Mouse (Mus musculus) embryo, embryonic 10 days (tissue): ENCODE measurements around the gene Hint1.
"Not testable (repeated sequence)": the region's sequence is repeated elsewhere in the genome, so short reads cannot be mapped to it uniquely, and the experiment has no call there.

ENCODE experiments used
- DNase-seq: peaks from one replicate; pipeline ENCODE4 v3.0.0-alpha.2; 2015; ENCODE audit warnings: low spot score

Hint1 gene

GRCm38 (mm10) chr11:54896646-54897045 lies 30.5 kb downstream of the Hint1 start:
- not testable (repeated sequence) for DNase-seq

GRCm38 (mm10) chr11:54897470-54897869 lies 31.3 kb downstream of the Hint1 start:
- peak; percentile 47 for DNase-seq

- DNase-seq, result no peak
Observed at GRCm38 (mm10) chr11:54899657-54900056, 33.5 kb downstream of the Hint1 start.

GRCm38 (mm10) chr11:54902333-54903323 lies 36.4 kb downstream of the Hint1 start, which contains the start of gene Gpx3:
Gene Gpx3 (plus strand): TSS chr11:54902453.
- peak; percentile 90 for DNase-seq

GRCm38 (mm10) chr11:54903339-54903738 lies 37.2 kb downstream of the Hint1 start:
- DNase-seq, result no peak

- peak; percentile 71 for DNase-seq
Observed at GRCm38 (mm10) chr11:54903940-54904706, 37.9 kb downstream of the Hint1 start.

- DNase-seq, result no peak
Observed at GRCm38 (mm10) chr11:54905086-54905485, 38.9 kb downstream of the Hint1 start.

- DNase-seq, result no peak
Observed at GRCm38 (mm10) chr11:54905931-54906330, 39.7 kb downstream of the Hint1 start.

- no peak for DNase-seq
Observed at GRCm38 (mm10) chr11:54906466-54906865, 40.3 kb downstream of the Hint1 start.

GRCm38 (mm10) chr11:54907259-54907658 lies 41.1 kb downstream of the Hint1 start:
- no peak for DNase-seq

GRCm38 (mm10) chr11:54909273-54909672 lies 43.1 kb downstream of the Hint1 start:
- DNase-seq, result no peak

GRCm38 (mm10) chr11:54910081-54910665 lies 44.0 kb downstream of the Hint1 start:
- no peak for DNase-seq

- no peak for DNase-seq
Observed at GRCm38 (mm10) chr11:54911201-54911600, 45.0 kb downstream of the Hint1 start.

- no peak for DNase-seq
Observed at GRCm38 (mm10) chr11:54911671-54912502, 45.7 kb downstream of the Hint1 start.

- DNase-seq, result no peak
Observed at GRCm38 (mm10) chr11:54912503-54913316, 46.5 kb downstream of the Hint1 start.

- no peak for DNase-seq
Observed at GRCm38 (mm10) chr11:54913841-54914240, 47.7 kb downstream of the Hint1 start.

- DNase-seq, result no peak
Observed at GRCm38 (mm10) chr11:54917461-54917860, 51.3 kb downstream of the Hint1 start.

- no peak for DNase-seq
Observed at GRCm38 (mm10) chr11:54918273-54918672, 52.1 kb downstream of the Hint1 start.
